Mouse (Mus musculus): ENCODE results near the gene Fndc8. TPM values are rescaled to one million over a fixed set of nuclear protein-coding genes. Genes with fewer than 3 reads are reported as not detected.

Gene Fndc8
- polyA plus RNA-seq, 1 experiment from 2014 or later, result 1.1 TPM

- no peak for ATAC-seq
- no peaks in the 10 kb centered on the region for H3K36me3 ChIP-seq (ENCODE audit: control insufficient read depth, insufficient read depth)
- no peaks in the 10 kb centered on the region for H3K4me1 ChIP-seq (replicated peaks; ENCODE audit: control insufficient read depth, insufficient read depth, low read length)
- no peak overlapping the region for H3K4me3 ChIP-seq (replicated peaks; ENCODE audit: low read length)
- H3K9ac ChIP-seq (replicated peaks; ENCODE audit: low read depth, low read length), result no peak overlapping the region
- H3K4me2 ChIP-seq (ENCODE audit: low read length), result no peak overlapping the region
- H3K27ac ChIP-seq (ENCODE audit: low read length), result no peak overlapping the region
- no peaks in the 10 kb centered on the region for H3K9me3 ChIP-seq (ENCODE audit: control insufficient read depth, low read length)
- whole genome bisulfite sequencing, result 67% methylated on average over 2 of the region's 2 CpGs
- H3K27me3 ChIP-seq (replicated peaks; ENCODE audit: control insufficient read depth, insufficient read depth, low read length), result peaks cover 7% of the 10 kb centered on the region
Observed at GRCm38 (mm10) chr11:82945636-82946035, 53.7 kb downstream of the Fndc8 start.

DNA sequence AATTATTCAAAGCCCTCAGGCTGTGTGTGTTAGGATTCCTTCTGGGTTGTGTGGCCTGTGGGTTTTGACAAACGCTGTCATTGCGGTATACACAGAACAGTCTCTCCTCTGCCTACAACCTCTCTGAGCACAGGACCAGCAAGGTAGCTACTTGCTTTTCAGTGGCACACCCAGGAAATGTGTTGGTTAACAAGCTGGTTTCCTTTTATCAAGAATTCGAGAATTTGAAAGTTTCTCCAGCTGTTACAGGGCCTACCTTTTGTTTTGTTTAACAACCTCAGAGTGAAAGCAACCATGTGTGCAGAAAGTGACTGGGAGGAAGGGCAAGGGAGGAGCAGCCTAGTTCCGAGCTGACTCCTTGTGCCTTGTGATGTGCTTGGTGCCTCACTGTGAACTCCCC, 55.5 kb downstream of the Fndc8 start:
- Histone ChIP-seq H3K9ac (replicated peaks; ENCODE audit: low read depth, low read length) (no peak overlapping the region), H3K36me3 (ENCODE audit: control insufficient read depth, insufficient read depth) (no peaks in the 10 kb centered on the region), H3K4me3 (replicated peaks; ENCODE audit: low read length) (no peak overlapping the region), H3K27me3 (replicated peaks; ENCODE audit: control insufficient read depth, insufficient read depth, low read length) (peaks cover 23% of the 10 kb centered on the region), H3K27ac (ENCODE audit: low read length) (no peak overlapping the region), H3K9me3 (ENCODE audit: control insufficient read depth, low read length) (no peaks in the 10 kb centered on the region), H3K4me1 (replicated peaks; ENCODE audit: control insufficient read depth, insufficient read depth, low read length) (no peaks in the 10 kb centered on the region), H3K4me2 (ENCODE audit: low read length) (no peak overlapping the region)
- ATAC-seq, result no peak
- 40% methylated on average over 4 of the region's 4 CpGs for WGBS

GRCm38 (mm10) chr11:82949036-82949435, 57.1 kb downstream of the Fndc8 start:
- no peak overlapping the region for H3K9ac ChIP-seq (replicated peaks; ENCODE audit: low read depth, low read length)
- H3K27ac ChIP-seq (ENCODE audit: low read length), result no peak overlapping the region
- H3K4me2 ChIP-seq (ENCODE audit: low read length), result no peak overlapping the region
- WGBS, result 86% methylated on average over 9 of the region's 9 CpGs
- no peaks in the 10 kb centered on the region for H3K4me1 ChIP-seq (replicated peaks; ENCODE audit: control insufficient read depth, insufficient read depth, low read length)
- peaks cover 35% of the 10 kb centered on the region for H3K27me3 ChIP-seq (replicated peaks; ENCODE audit: control insufficient read depth, insufficient read depth, low read length)
- H3K9me3 ChIP-seq (ENCODE audit: control insufficient read depth, low read length), result no peaks in the 10 kb centered on the region
- no peak for ATAC-seq
- H3K36me3 ChIP-seq (ENCODE audit: control insufficient read depth, insufficient read depth), result no peaks in the 10 kb centered on the region
- no peak overlapping the region for H3K4me3 ChIP-seq (replicated peaks; ENCODE audit: low read length)

Other genes starting within 250 kb of the Fndc8 start
- gene Cct6b, start 127.8 kb upstream of the Fndc8 start, polyA plus RNA-seq (2015; fragmentation: Nextera tagmentation; extraction: Ambion mirVana), result 0.30 and 0.39 TPM in 2 replicates
- gene Zfp830, start 127.8 kb upstream of the Fndc8 start, polyA plus RNA-seq (2015; fragmentation: Nextera tagmentation; extraction: Ambion mirVana), result 33.5 and 35.9 TPM in 2 replicates
- 33.4 and 34.0 TPM in 2 replicates for gene Lig3, start 111.0 kb upstream of the Fndc8 start, polyA plus RNA-seq (2015; fragmentation: Nextera tagmentation; extraction: Ambion mirVana)
- 8.8 and 9.3 TPM in 2 replicates for gene Rffl, start 20.9 kb upstream of the Fndc8 start, polyA plus RNA-seq (2015; fragmentation: Nextera tagmentation; extraction: Ambion mirVana)
- gene Rad51d, start 1.5 kb upstream of the Fndc8 start, polyA plus RNA-seq (2015; fragmentation: Nextera tagmentation; extraction: Ambion mirVana), result 13.5 and 15.2 TPM in 2 replicates
- 33.3 and 39.7 TPM in 2 replicates for gene Nle1, start 16.3 kb downstream of the Fndc8 start, polyA plus RNA-seq (2015; fragmentation: Nextera tagmentation; extraction: Ambion mirVana)
- 0.96 and 1.6 TPM in 2 replicates for gene Unc45b, start 18.4 kb downstream of the Fndc8 start, polyA plus RNA-seq (2015; fragmentation: Nextera tagmentation; extraction: Ambion mirVana)
- gene Slfn5, start 59.2 kb downstream of the Fndc8 start, polyA plus RNA-seq (2015; fragmentation: Nextera tagmentation; extraction: Ambion mirVana), result 1.3 and 1.8 TPM in 2 replicates
- gene Slfn9, start 99.7 kb downstream of the Fndc8 start, polyA plus RNA-seq (2015; fragmentation: Nextera tagmentation; extraction: Ambion mirVana), result 5.7 and 6.5 TPM in 2 replicates
- gene Slfn8, start 128.7 kb downstream of the Fndc8 start, polyA plus RNA-seq (2015; fragmentation: Nextera tagmentation; extraction: Ambion mirVana), result 0.11 and 0.26 TPM in 2 replicates
- gene Slfn2, start 173.0 kb downstream of the Fndc8 start, polyA plus RNA-seq (2015; fragmentation: Nextera tagmentation; extraction: Ambion mirVana), result 0.73 and 1.1 TPM in 2 replicates
- not detected in 2 replicates for gene Slfn1, start 224.7 kb downstream of the Fndc8 start, polyA plus RNA-seq (2015; fragmentation: Nextera tagmentation; extraction: Ambion mirVana)